Mouse (Mus musculus) MEL (cell line): ENCODE results near the gene Sapcd1.

Source experiments
- CTCF ChIP-seq, 3 experiments: IDR thresholded peaks in 2 of 3; conservative IDR thresholded peaks in 1 of 3; 2 replicates each; pipeline ENCODE4 v1.5.1; 2011 to 2012; ENCODE audit warnings: low read length in 3 of 3, low read depth in 2 of 3, mild to moderate bottlenecking in 2 of 3, improper control_type of control experiment in 1 of 3, inconsistent platforms in 1 of 3, mixed read lengths in 1 of 3, moderate library complexity in 1 of 3; ENCODE audit not compliant: control insufficient read depth in 1 of 3, insufficient read depth in 1 of 3, poor library complexity in 1 of 3, severe bottlenecking in 1 of 3
- EP300 ChIP-seq, 2 experiments: IDR thresholded peaks; 2 replicates each; pipeline ENCODE4 v1.6.1; 2011; ENCODE audit warnings: improper control_type of control experiment in 2 of 2, low read length in 2 of 2, low read depth in 1 of 2, mild to moderate bottlenecking in 1 of 2
- MAZ ChIP-seq: IDR thresholded peaks from 2 replicates; pipeline ENCODE4 v1.6.1; 2012; ENCODE audit warnings: low read depth, mild to moderate bottlenecking, inconsistent platforms, low read length, improper control_type of control experiment
- POLR2A ChIP-seq, 2 experiments: IDR thresholded peaks; 2 replicates each; pipeline ENCODE4 v1.6.1; 2011 to 2012; ENCODE audit warnings: low read length in 2 of 2, mild to moderate bottlenecking in 2 of 2, control low read depth in 1 of 2, improper control_type of control experiment in 1 of 2, low read depth in 1 of 2, moderate library complexity in 1 of 2; ENCODE audit not compliant: control insufficient read depth in 1 of 2, insufficient read depth in 1 of 2, poor library complexity in 1 of 2
- SIN3A ChIP-seq: IDR thresholded peaks from 2 replicates; pipeline ENCODE4 v1.6.1; 2012; ENCODE audit warnings: low read length, improper control_type of control experiment, inconsistent platforms
- SMC3 ChIP-seq: IDR thresholded peaks from 2 replicates; pipeline ENCODE4 v1.6.1; 2011; ENCODE audit warnings: low read depth, low read length, improper control_type of control experiment
- USF1 ChIP-seq: IDR thresholded peaks from 2 replicates; pipeline ENCODE4 v1.6.1; 2014; ENCODE audit warnings: low read depth, mild to moderate bottlenecking, inconsistent platforms, low read length, improper control_type of control experiment, moderate library complexity
- ZMIZ1 ChIP-seq: IDR thresholded peaks from 2 replicates; pipeline ENCODE4 v1.6.1; 2012; ENCODE audit warnings: low read depth, mild to moderate bottlenecking, inconsistent platforms, low read length, improper control_type of control experiment, moderate library complexity

GRCm38 (mm10) chr17:35051156-35052086 is 23.6 kb upstream of the Sapcd1 start:
- no peak; the same call in 1 of the 2 replicates for TF ChIP-seq SMC3
- no peak for TF ChIP-seq CTCF (IDR thresholded peaks at IDR 0.05 in 2 of 3, conservative IDR thresholded peaks at IDR 0.05 in 1 of 3; ENCODE audit: control insufficient read depth in 1 of 3, insufficient read depth in 1 of 3, low read depth in 2 of 3, low read length in 3 of 3, poor library complexity in 1 of 3, severe bottlenecking in 1 of 3)
- TF ChIP-seq SIN3A: peak; percentile 87
- TF ChIP-seq USF1: no peak
- peak; percentile 74 to 80 for TF ChIP-seq POLR2A (IDR thresholded peaks at IDR 0.05; ENCODE audit: control insufficient read depth in 1 of 2, insufficient read depth in 1 of 2, low read depth in 1 of 2, low read length in 2 of 2, poor library complexity in 1 of 2)
- TF ChIP-seq MAZ: no peak
- peak; percentile 82 for TF ChIP-seq ZMIZ1
- TF ChIP-seq EP300 (IDR thresholded peaks at IDR 0.05; ENCODE audit: low read depth in 1 of 2, low read length in 2 of 2): peak; percentile 10 to 60; a peak in 2 of 4 replicates
